Mouse (Mus musculus): ENCODE results near the gene Fzr1.

Fzr1 gene

GRCm38 (mm10) chr10:81356991-81357844 lies 21.1 kb downstream of the Fzr1 start, which contains the start of gene Mfsd12:
Mfsd12 (plus strand) TSS chr10:81357491.
- peak; percentile 76 to 77 for DNase-seq (ENCODE audit: low read depth in 2 of 2, low spot score in 2 of 2)

- DNase-seq (ENCODE audit: low read depth in 2 of 2, low spot score in 2 of 2) = no peak
Observed at GRCm38 (mm10) chr10:81356352-81356990, 21.8 kb downstream of the Fzr1 start.

- DNase-seq (ENCODE audit: low read depth in 2 of 2, low spot score in 2 of 2) = no peak
Observed at GRCm38 (mm10) chr10:81355533-81355932, 22.8 kb downstream of the Fzr1 start.

- no peak for DNase-seq (ENCODE audit: low read depth in 2 of 2, low spot score in 2 of 2)
Observed at GRCm38 (mm10) chr10:81354738-81355477, 23.4 kb downstream of the Fzr1 start.

GRCm38 (mm10) chr10:81351678-81352291 lies 26.5 kb downstream of the Fzr1 start:
- DNase-seq (ENCODE audit: low read depth in 2 of 2, low spot score in 2 of 2) = peak; percentile 37 to 58

GRCm38 (mm10) chr10:81350351-81351063 lies 27.8 kb downstream of the Fzr1 start, which contains the start of gene Hmg20b:
Hmg20b (minus strand) TSS chr10:81350480.
- DNase-seq (ENCODE audit: low read depth in 2 of 2, low spot score in 2 of 2) = peak; percentile 96 to 98

GRCm38 (mm10) chr10:81349961-81350350 lies 28.4 kb downstream of the Fzr1 start:
- DNase-seq (ENCODE audit: low read depth in 2 of 2, low spot score in 2 of 2) = peak in 1 of 2 experiments; percentile 23

GRCm38 (mm10) chr10:81349146-81349545 lies 29.2 kb downstream of the Fzr1 start:
- no peak for DNase-seq (ENCODE audit: low read depth in 2 of 2, low spot score in 2 of 2)

GRCm38 (mm10) chr10:81346453-81347067 lies 31.8 kb downstream of the Fzr1 start:
- no peak for DNase-seq (ENCODE audit: low read depth in 2 of 2, low spot score in 2 of 2)

GRCm38 (mm10) chr10:81345162-81345534 lies 33.2 kb downstream of the Fzr1 start:
- no peak for DNase-seq (ENCODE audit: low read depth in 2 of 2, low spot score in 2 of 2)

GRCm38 (mm10) chr10:81344421-81345161 lies 33.7 kb downstream of the Fzr1 start:
- DNase-seq (ENCODE audit: low read depth in 2 of 2, low spot score in 2 of 2) = peak in 1 of 2 experiments; percentile 35

- DNase-seq (ENCODE audit: low read depth in 2 of 2, low spot score in 2 of 2) = no peak
Observed at GRCm38 (mm10) chr10:81342686-81343505, 35.4 kb downstream of the Fzr1 start, which contains the start of gene Gipc3. Gipc3 (minus strand) TSS chr10:81343266.

- DNase-seq (ENCODE audit: low read depth in 2 of 2, low spot score in 2 of 2) = peak; percentile 70 to 79
Observed at GRCm38 (mm10) chr10:81341333-81341949, 36.9 kb downstream of the Fzr1 start.

- no peak for DNase-seq (ENCODE audit: low read depth in 2 of 2, low spot score in 2 of 2)
Observed at GRCm38 (mm10) chr10:81340551-81341332, 37.6 kb downstream of the Fzr1 start.

- no peak for DNase-seq (ENCODE audit: low read depth in 2 of 2, low spot score in 2 of 2)
Observed at GRCm38 (mm10) chr10:81336558-81336957, 41.8 kb downstream of the Fzr1 start.

GRCm38 (mm10) chr10:81335393-81336340 lies 42.6 kb downstream of the Fzr1 start:
- DNase-seq (ENCODE audit: low read depth in 2 of 2, low spot score in 2 of 2) = no peak
